Mouse (Mus musculus): ENCODE data around the gene Cdc20. TPM values are rescaled to one million over a fixed set of nuclear protein-coding genes. Genes with fewer than 3 reads are reported as not detected.

The Cdc20 gene
- 1 to 10 TPM in 1 of 2 experiments, under 1 TPM in 1; 0.89 to 1.3 TPM for total RNA-seq (2021)
- long read RNA-seq, experiment 1, result 0 reads
- long read RNA-seq, experiment 2, result 0 reads

DNA sequence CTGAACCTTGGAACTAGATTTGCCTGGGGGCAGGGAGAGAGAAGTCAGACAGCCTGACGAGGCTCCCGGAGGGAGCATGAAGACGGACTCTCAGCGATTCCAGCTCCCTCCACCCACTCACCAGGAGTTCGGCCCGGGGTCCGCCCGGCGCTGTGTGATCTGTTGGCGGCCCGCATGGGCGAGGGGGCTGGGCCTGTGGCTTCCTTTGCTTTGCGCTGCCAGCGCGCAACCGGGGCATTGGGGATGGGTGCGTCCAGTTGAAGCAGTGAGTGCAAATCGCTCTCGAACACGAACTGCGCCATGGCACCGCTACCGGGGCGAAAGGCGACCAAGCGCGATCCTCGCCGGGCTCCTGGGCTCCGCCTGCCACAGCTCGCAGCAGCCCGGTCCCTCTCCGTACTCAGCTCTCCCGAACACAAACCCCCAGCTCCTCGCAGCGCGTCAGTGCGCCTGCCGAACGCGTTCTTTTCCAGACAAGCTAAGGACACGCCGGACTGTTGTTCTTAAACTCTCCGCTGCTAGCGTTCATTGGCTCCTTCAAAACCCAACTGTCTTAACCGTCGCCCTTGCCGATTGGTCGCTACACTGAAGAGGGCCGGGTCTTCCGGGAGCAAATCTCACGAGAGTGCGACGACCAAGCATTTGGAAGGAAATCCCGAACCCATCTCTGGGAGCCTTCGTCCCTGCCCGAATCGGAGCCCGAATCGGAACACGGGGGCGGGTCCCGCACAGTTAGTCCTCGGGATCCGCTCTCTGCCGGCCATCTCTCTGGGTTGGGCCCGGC, at the start of gene Cdc20:
Cdc20 (minus strand) TSS at position 533 of the 784 bp plus-strand sequence.
- DNase-seq (ENCODE audit: low spot score in 2 of 2), result peak; percentile 80 to 86

DNA sequence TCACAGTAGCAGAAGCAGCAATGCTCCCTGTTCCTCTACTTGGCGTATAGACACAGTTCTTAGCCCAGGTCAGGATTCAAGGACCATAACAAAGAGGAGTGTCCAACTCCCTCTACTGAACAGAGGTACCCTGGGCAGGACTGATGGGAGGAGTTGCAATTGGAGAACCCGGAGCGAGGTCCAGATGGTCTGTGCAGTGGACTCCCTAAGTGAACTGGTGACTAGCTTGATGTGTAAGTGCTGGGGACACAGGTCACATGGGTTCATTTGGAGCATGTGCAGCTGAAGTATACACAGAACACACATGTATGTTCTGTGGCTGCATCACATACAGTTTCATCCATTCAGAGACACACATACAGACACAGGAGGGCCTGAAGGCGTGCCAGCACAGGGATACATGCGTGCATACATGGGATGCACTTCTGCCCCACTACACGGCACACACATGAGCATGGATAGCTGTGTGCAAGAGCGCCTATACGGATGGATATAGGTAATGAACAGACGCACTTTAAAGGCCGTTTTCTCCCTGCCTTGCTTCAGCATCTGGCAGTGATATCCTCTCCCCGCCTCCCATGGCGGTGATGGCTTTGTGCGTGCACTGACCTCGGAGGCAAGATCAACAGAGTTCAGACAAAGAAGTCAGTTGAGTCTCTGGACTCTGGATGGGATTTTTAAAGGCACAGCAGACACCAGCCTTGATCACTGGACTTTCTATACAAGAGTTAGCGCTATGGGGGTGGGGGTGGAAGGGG, 39.8 kb upstream of the Cdc20 start:
- DNase-seq (ENCODE audit: low spot score in 2 of 2), result no peak

DNA sequence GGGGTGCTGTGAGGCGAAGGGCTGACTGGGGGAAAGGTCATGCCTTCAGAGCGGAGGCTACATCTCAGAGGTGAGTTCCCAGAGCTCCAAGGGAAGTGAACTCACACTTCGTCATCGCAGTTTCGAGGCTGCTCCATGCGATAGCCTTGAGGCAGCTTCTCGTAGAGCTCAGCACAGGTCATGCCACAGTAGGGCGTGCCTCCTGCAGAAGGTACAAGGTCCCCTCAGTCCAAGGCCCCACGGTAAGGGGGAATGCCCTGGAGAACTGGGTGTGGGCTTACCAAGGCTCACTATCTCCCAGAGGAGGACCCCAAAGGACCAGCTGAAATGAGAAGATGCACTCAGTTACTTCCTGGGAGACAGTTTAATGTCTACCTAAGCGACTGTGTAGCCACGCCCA, 35.5 kb upstream of the Cdc20 start:
- no peak for DNase-seq (ENCODE audit: low spot score in 2 of 2)

DNA sequence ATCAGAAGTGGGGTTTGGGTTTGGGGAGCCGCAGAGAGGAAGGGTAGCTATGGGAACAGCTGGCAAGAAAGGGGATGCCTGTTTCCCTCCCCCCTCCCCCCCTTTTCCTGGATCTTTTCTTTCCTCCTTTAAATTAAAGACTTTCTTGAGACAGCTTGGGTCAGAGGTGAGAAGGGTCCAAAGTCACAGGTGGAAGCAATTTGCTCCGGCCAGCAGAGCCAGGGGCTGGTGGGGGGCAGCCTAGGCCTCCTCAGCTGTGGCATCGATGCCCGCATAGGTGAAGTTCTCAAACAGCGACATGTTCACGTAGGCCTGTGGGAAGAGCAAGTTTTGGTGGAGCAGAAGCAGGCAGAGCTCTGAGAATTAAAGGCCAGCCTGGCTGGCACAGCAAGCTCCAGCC, 34.1 kb upstream of the Cdc20 start:
- DNase-seq (ENCODE audit: low spot score in 2 of 2), result no peak

DNA sequence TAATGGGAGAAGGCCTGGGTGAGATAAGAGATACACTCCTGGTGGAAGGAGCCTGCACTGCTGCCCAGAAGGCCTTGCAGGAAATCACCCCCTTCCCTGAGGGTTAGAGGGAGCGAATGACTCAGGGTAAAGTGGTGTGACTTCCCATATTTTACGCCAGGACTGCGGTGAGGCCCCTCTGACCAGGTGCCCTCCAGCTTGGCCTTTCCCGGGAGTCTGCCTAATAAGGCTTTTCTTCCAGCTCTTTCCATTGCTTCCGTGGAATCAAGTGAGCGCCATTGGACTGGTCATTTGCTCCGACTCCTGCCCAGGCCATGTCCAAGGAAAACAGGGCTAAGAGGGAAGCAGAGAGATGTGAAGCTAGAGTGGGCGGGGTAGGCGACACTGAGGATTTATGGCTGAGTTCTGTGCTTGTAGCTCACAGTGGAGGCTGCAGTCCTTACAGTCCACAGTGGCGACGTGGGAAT, 28.6 kb upstream of the Cdc20 start:
- DNase-seq (ENCODE audit: low spot score in 2 of 2), result no peak

DNA sequence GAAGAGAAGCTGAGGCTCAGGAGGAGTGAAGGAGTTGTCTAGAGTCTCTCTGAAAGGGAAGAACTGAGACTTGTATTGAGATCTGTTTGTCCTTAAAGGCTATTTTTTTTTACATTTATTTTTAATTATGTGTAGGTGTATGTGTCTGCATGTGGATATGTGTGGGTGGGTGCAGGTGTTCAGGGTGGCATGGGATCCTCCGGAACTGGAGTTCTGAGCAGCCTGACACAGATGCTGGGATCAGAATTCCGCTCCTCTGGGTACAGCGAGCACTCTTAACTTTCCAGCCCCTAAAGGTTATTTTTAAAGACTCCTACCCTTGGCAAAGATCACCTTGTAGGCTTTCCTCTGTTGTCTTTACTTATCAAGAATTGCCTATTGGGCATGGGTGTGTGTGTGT, 27.8 kb upstream of the Cdc20 start:
- DNase-seq (ENCODE audit: low spot score in 2 of 2), result peak in 1 of 2 experiments; percentile 48

DNA sequence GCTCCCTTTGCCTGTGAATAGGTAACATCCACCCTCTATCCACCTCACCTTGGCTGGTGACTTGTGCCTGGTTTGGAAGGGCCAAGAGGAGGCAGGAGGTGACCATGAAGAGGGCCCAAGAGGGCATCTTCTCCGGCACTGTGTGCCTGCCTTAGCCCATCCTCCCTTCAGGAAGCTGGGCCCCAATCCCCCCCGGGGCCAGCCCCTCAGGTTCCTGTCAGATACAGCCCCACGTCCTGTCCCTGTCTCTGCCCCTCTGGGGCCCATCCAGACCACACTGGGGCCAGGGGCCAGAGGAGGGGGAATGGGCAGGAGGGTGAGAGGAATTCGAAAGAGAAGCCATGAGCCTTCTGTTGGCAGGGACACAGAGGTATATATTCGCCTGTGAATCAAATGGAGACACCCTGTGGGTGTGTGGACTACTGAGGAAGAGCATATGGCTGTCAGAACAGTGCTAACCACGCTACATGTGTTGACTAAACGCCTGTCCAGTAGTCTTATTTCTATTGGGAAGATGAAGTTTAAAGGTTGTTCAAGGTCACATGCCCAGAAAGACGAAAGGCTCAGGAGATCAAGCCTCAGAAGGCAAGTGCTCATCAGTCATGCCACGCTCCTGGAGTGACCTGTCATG, 20.3 kb upstream of the Cdc20 start, which contains the start of gene Mpl:
Mpl (minus strand) TSS at position 169 of the 631 bp plus-strand sequence.
- DNase-seq (ENCODE audit: low spot score in 2 of 2), result no peak

DNA sequence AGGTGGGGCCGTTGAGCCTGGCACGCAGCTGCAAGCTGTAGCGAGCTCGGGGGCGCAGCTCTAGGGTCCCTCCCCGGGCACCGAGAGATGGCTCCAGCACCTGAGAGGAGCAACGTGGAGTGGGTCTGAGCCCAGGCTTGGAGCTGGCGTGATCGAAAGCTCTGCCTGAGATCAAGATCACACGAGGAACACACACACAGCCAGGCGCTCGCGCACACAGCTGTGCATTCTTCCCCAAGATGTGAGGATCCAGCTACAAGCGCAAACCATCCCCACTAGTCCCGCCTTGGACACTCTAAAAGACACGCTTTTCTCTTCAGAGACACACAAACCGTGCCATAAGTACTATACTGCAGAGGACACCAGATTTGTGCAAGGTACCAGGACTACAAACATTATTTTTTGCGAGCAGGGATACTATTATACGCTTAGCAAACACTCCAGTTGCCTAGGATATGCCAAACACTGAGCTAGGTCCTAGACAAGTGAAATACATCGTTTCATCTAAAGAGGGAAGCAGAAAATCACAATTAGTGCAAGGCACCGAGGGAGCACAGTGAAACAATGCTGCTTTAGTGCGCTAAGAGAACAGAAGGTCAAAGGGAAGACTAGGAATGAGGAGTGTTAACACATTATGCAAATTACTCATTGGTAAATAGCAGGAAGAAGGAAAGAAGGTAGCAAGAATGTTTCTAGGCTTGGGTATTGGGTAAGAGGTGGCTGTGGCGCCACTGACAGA, 9.4 kb upstream of the Cdc20 start:
- DNase-seq (ENCODE audit: low spot score in 2 of 2), result no peak

DNA sequence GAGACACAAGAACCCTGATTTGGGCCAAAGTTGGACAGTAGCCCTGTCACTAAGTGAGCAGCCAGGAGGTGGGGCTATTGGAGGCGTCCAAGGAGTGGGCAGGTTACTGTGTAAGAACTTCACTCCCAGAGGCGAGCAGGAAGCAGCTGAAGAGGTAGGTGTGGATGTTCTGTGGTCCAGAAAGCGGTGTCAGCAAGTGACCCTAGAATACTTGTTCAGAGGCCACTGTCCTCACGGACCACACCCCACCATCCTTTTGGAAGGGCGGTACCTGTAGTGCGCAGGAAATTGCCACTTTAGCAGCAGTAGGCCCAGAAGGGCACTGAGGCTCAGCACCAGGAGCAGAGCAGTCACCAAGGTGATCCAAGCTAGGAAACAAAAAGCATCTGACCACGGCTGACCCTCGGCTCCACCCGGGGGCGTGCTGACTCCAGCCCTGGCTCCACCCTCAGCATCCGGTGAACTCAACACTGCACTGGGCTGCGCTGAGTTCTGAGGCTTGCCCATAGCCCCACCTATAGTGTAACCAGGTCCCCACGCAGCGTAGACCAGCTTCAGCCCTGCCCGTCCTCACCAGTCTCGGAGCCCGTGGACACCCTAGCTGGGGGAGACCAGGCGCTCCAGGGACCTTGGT, 8.7 kb upstream of the Cdc20 start:
- DNase-seq (ENCODE audit: low spot score in 2 of 2), result peak in 1 of 2 experiments; percentile 25

DNA sequence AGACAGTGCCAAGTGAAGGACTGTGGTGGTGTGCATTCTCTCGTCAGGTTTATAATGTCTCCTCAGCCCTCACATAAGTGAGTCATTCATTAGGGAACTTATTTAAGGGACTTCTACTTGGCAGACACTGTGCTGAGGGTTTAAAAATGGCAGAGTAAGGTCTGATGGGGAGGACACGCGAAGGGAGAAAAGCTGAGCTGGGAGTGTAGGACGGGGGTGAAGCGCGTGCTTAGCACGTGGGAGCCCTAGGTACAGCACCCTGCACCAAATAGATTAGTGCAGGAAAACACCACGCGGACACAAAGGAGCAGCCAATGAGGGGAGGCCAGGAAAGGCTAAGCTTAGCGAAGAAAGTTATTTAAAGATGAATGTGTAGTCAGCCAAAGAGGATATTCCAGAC, 7.9 kb upstream of the Cdc20 start:
- peak in 1 of 2 experiments; percentile 42 for DNase-seq (ENCODE audit: low spot score in 2 of 2)

DNA sequence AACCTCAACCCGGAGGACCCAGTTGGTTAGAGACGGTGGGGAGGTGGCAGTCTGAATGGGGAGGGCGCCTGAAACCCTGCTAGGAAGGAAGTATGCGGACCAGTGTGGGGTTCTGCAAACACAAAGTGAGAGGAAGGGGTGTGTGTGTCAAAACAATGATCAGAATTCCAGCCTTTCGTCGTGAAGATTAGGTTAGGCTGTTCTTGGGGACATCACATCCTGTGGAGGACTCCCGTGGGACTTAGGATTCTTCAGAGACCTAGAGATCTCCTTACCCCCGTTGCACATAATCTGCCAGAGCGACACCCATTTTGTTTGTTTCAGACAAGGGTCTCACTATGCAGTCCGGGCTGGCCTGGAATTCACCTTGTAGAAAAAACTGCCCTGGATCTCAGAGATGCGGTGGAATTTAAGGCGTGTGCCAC, 689 bp upstream of the Cdc20 start:
- DNase-seq (ENCODE audit: low spot score in 2 of 2), result no peak

DNA sequence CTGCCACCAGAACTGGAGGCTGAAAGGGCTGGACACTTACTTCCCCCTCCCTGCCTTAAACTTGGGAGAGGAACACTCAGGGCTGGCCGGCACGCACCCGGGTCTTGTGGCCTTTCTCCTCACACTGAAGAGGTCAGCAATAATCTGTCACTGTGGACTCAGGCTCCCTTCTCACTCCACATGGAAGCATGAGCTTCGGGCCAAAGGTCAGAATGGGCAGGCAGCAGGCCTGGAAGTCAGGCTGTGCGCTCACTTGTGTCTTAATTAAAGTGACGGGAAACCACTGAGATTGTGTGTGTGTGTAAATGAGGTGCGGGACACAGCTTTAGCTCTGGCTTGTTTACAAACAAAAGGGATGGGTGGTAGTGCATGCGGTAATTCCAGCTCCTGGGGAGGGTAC, 4.8 kb downstream of the Cdc20 start:
- DNase-seq (ENCODE audit: low spot score in 2 of 2), result no peak

DNA sequence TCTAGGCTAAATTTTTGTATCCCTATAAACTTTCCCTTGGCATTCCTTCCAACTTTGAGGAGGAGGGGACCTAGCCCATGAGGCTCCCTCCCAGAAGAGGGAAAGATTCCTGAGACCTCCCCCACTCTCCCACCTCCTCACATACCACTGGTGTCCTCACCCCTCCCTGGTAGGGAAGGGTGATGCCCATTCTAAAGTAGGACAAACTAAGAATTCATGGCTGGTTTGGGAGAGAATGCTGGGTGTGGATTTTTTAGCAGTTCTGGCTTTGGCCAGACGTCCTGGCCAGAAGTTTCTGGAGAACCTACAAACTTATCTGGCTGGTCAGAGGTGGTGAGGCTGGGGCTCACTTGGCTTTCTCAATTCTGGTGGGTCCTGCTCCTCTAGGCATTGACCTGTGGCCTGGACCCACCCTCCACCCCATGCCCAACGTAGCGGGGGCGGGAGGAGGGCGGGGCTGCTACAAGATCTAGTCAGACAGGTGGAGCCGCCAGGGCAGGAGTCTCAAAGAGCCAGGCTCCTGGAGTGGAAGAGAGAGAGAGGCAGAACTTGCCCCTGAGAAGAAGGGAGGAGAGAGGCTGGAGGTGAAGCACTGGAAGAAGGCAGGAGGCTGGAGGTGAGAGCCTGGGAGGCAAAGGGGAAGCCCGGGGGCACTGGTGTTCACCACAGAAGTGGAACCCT, 7.8 kb downstream of the Cdc20 start:
- no peak for DNase-seq (ENCODE audit: low spot score in 2 of 2)

DNA sequence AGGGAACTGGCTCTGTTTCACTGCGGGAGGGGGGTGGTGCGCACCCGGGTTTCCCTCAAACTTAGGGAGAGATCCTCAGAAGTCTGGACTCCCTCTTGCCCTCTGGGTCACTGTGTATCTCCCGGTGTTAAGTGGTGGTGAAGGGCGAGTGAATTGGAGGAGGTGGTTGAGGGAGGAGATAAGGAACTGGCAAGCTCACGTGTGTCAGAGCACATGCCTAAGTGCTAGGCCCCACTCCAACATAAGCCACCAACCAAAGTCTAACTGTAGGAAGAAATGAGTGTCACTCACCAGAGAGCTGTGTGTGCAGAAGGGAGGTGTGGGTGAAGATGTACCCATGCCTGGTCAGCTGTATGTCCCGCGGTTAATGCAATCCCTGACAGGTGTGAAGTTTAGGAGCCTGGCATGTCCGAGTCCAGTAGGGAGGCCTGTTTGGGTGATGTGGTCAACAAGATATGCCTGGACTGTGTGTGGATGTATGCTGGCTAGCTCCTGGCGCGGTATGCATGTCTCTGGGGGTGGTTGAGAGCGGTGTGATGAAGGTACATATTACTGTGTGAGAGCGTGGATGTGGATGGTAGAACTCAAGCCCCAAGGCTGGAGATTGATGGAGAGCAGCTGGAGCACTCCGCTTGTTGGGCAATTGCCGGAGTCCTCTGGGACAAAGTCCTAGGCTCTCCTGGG, 8.5 kb downstream of the Cdc20 start:
- DNase-seq (ENCODE audit: low spot score in 2 of 2), result no peak

DNA sequence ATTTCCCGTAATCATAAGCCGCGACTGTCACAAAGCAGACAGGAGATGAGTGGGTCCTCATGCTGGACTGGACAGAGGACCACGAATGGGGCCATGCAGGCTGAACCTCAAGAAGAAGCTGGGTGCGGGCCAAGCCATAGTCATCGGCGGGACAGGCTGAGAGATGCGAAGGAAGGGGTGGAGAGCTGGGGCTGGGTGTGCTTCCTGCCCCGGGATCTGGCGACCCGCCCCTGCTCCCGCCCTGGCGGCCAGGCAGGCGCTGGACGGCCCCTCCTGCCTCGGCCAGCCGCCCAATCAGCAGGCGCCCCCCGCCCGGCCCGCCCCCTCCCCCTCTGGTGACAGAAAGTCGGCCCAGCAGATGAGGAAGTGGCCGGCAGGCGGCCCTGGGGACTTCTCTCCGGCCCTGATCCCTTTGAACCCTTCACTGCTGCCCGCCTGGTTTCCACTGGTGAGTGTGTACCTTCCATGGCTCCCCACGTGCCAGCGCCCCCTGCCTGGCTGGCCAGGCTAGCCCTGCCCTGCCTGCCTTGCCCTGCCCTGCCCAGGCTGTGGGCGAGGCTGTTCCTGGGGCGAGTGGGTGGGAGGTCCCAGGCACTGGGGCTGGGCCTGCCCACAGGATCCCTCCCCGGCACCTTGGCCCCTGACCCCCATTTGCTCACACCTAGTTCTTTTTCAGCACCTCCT, 9.2 kb downstream of the Cdc20 start, which contains the start of gene Elovl1:
Elovl1 (plus strand) TSS at position 326 of the 684 bp plus-strand sequence.
- peak; percentile 59 for DNase-seq (ENCODE audit: low spot score in 2 of 2)

DNA sequence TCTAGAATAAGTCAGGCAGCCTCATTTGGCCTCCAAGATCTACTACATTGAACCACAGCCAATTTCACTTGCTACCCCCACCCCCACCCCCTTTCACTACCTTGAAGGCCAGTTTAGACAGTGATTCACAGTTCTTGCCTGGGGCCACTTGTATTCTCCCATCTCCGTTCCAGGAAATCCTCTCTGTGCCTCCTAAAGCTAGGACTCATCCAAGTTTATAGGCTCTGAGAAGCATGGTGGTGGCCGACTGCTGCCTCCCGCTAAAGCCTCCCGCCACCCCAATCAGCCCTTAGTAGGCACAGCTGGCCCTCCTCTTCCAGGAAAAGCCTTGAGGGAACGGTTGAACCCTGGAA, 9.8 kb downstream of the Cdc20 start:
- DNase-seq (ENCODE audit: low spot score in 2 of 2), result no peak

DNA sequence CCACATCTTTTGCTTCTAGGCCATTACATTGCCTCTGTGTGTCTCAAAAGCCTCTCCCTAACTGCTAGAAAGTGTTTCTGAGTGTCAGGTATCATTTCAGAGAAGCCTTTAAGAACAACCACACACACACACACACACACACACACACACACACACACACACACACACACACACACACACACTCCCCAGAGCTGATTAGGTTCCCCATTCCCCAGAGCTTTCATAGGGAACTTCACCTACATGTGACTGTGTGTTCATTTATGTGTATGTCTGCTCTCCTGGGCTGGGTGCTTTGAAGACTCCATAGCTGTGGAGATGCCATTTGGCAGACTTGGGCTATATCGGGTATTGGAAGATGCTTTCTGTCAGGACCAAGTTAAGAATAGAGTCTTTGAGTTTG, 11.8 kb downstream of the Cdc20 start:
- DNase-seq (ENCODE audit: low spot score in 2 of 2), result no peak

DNA sequence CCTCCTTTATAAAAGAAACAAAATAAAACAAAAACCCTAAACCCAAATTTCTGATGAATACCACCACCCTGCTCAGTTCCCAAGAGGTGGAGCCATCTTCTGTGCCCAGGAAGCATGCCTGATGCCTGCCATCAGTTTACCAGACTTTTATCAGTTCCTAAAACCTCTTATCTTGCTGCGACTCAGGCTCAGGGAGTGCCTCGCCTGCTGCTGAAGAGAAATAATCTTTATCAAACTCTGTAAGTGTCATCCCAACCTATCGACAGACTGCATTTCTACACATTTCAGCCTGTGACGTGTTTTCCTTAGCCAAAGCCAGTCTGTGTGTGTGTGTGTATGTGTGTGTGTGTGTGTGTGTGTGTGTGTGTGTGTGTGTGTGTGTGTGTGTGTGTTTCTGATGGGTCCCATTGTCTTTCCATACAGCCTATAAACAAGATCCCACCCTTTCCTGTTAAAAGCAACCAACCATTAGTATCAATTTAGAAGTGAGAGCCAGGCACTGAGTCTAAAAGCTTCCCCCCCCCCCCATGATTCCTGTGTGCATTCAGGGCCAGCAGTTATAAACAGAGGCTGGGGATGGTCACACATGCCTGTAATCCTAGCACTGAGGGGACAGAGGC, 12.5 kb downstream of the Cdc20 start:
- DNase-seq (ENCODE audit: low spot score in 2 of 2), result no peak

Data from left cerebral cortex, adult 18-20 months (tissue).